Mouse (Mus musculus) adipocyte (in vitro differentiated cells): ENCODE results near the gene Alk.

Source experiments
- DNase-seq: peaks from one replicate; pipeline ENCODE4 v3.0.0-alpha.2; 2016; ENCODE audit warnings: low spot score

Alk gene

GRCm38 (mm10) chr17:72265171-72266022 lies 339.0 kb downstream of the Alk start:
- peak; percentile 4 for DNase-seq

- DNase-seq = no peak
These were observed 351.0 kb downstream of the Alk start for GRCm38 (mm10) chr17:72253411-72253810.

- no peak for DNase-seq
These were observed 352.9 kb downstream of the Alk start for GRCm38 (mm10) chr17:72251554-72251953.

GRCm38 (mm10) chr17:72250482-72251405 lies 353.7 kb downstream of the Alk start:
- no peak for DNase-seq

GRCm38 (mm10) chr17:72242036-72242435 lies 362.4 kb downstream of the Alk start:
- peak; percentile 33 for DNase-seq

GRCm38 (mm10) chr17:72237315-72237714 lies 367.1 kb downstream of the Alk start:
- DNase-seq = peak; percentile 22

- DNase-seq = no peak
These were observed 373.5 kb downstream of the Alk start for GRCm38 (mm10) chr17:72230891-72231290.

GRCm38 (mm10) chr17:72218816-72219215 lies 385.6 kb downstream of the Alk start:
- DNase-seq = no peak

- DNase-seq = peak; percentile 38
These were observed 406.9 kb downstream of the Alk start for GRCm38 (mm10) chr17:72197576-72197975.

GRCm38 (mm10) chr17:72194976-72195650 lies 409.3 kb downstream of the Alk start:
- no peak for DNase-seq

GRCm38 (mm10) chr17:72190536-72190935 lies 413.9 kb downstream of the Alk start:
- no peak for DNase-seq

GRCm38 (mm10) chr17:72187026-72187425 lies 417.4 kb downstream of the Alk start:
- no peak for DNase-seq

- DNase-seq = no peak
These were observed 422.0 kb downstream of the Alk start for GRCm38 (mm10) chr17:72182414-72182813.

GRCm38 (mm10) chr17:72180200-72180599 lies 424.2 kb downstream of the Alk start:
- no peak for DNase-seq

GRCm38 (mm10) chr17:72179722-72180140 lies 424.7 kb downstream of the Alk start:
- DNase-seq = no peak

GRCm38 (mm10) chr17:72173778-72174177 lies 430.6 kb downstream of the Alk start:
- no peak for DNase-seq

- DNase-seq = no peak
These were observed 436.3 kb downstream of the Alk start for GRCm38 (mm10) chr17:72168152-72168551.

GRCm38 (mm10) chr17:72158857-72159385 lies 445.5 kb downstream of the Alk start:
- DNase-seq = peak; percentile 48

- no peak for DNase-seq
These were observed 446.4 kb downstream of the Alk start for GRCm38 (mm10) chr17:72157830-72158629.

- DNase-seq = no peak
These were observed 451.4 kb downstream of the Alk start for GRCm38 (mm10) chr17:72153038-72153437.
